Mouse (Mus musculus) hindbrain, postnatal 0 days (tissue): ENCODE measurements around the gene Zfp652. TPM values are rescaled to one million over a fixed set of nuclear protein-coding genes. Genes with fewer than 3 reads are reported as not detected.

Experiments used
- ATAC-seq: fragments of 200-750 bp; cut with Nextera tagmentation; 2 replicates; pipeline ENCODE4 v1.8.0; 2017; ENCODE audit warnings: mild to moderate bottlenecking, moderate TSS enrichment, moderate library complexity
- DNase-seq: peaks from one replicate; pipeline ENCODE4 v3.0.0-alpha.2; 2015; ENCODE audit warnings: low spot score
- H3K27ac ChIP-seq: fragments of 300-500 bp; sonication (generic); 2 replicates; pipeline ENCODE4 v1.5.1; 2014; ENCODE audit warnings: mild to moderate bottlenecking
- H3K27me3 ChIP-seq: fragments of 300-500 bp; sonication (generic); 2 replicates; pipeline ENCODE4 v1.6.1; 2014; ENCODE audit warnings: low read length, mixed read lengths; ENCODE audit not compliant: insufficient read depth
- H3K36me3 ChIP-seq: fragments of 300-500 bp; sonication (generic); 2 replicates; pipeline ENCODE4 v1.6.1; 2014; ENCODE audit warnings: low read length, mixed read lengths; ENCODE audit not compliant: insufficient read depth
- H3K4me1 ChIP-seq: fragments of 300-500 bp; sonication (generic); 2 replicates; pipeline ENCODE4 v1.6.1; 2014; ENCODE audit warnings: antibody characterized with exemption, low read length, mixed read lengths; ENCODE audit not compliant: insufficient read depth
- H3K4me2 ChIP-seq: fragments of 300-500 bp; sonication (generic); 2 replicates; pipeline ENCODE4 v1.6.1; 2014; ENCODE audit warnings: low read depth, mild to moderate bottlenecking, low read length, moderate library complexity, mixed read lengths
- H3K4me3 ChIP-seq: fragments of 300-500 bp; sonication (generic); 2 replicates; pipeline ENCODE4 v1.5.1; 2014; ENCODE audit warnings: low read length
- H3K9ac ChIP-seq: fragments of 300-500 bp; sonication (generic); replicated peaks from 2 replicates; pipeline ENCODE4 v1.6.1; 2014; ENCODE audit warnings: mild to moderate bottlenecking, low read length, moderate library complexity, mixed read lengths
- H3K9me3 ChIP-seq: fragments of 300-500 bp; sonication (generic); 2 replicates; pipeline ENCODE4 v1.6.1; 2016; ENCODE audit warnings: low read length, mixed read lengths
- CTCF ChIP-seq: IDR thresholded peaks from 2 replicates; pipeline ENCODE4 v1.5.1; 2016; ENCODE audit warnings: antibody characterized with exemption, control low read depth, low read depth
- WGBS: fragments of 180-500 bp; shearing (Covaris S2); extraction: QIAGEN DNeasy Blood & Tissue Kit; methylation state at CpG from one replicate; pipeline ENCODE4 v1.1.7; 2014; 5-methylcytosine and 5-hydroxymethylcytosine counted together
- polyA plus RNA-seq: library from polyadenylated mRNA; unstranded; fragments of >200 nt; fragmentation: Nextera tagmentation; extraction: Ambion mirVana; gene quantifications from 2 replicates; pipeline ENCODE4 v1.2.1, GENCODE M21; 2015
- total RNA-seq: library from RNA; depleted of rRNA; stranded (reverse); fragments of >200 nt; gene quantifications from 2 replicates; pipeline ENCODE4 v1.2.3, GENCODE M21; 2014

Gene Zfp652
- total and polyA plus RNA-seq, 2 experiments from 2014 or later: 15.2 to 23.0 TPM

- Histone ChIP-seq H3K4me3 (no peak overlapping the region), H3K4me1 (no peaks in the 10 kb centered on the region), H3K9ac (no peak overlapping the region), H3K9me3 (no peaks in the 10 kb centered on the region), H3K36me3 (no peaks in the 10 kb centered on the region), H3K4me2 (no peak overlapping the region), H3K27ac (no peak overlapping the region), H3K27me3 (no peaks in the 10 kb centered on the region)
- TF ChIP-seq CTCF: no peak
- DNase-seq (no peak), ATAC-seq (no peak)
- 78% methylated on average over 9 of the region's 9 CpGs for WGBS
Observed at GRCm38 (mm10) chr11:95783958-95784357, 71.5 kb downstream of the Zfp652 start.

DNA sequence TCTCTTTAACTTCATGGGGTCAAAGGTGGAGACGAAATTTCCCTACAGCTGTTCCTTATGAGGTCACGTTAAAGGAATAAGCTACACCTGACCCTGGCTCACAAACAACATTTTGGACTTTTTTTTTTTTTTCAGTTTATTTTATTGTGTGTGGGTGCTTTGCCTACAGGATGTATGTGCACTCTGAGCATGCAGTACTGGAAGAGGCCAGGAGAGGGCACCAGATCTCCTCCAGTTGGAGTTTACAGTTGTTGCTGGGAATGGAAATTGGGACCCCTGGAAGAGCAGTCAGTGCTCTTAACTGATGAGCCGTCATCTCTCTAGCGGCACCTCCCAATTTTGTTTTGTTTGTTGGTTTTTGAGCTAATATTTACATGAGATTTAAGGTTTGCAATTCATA lies 73.2 kb downstream of the Zfp652 start:
- Histone ChIP-seq H3K4me3 (no peak overlapping the region), H3K4me2 (no peak overlapping the region), H3K4me1 (no peaks in the 10 kb centered on the region), H3K27ac (no peak overlapping the region), H3K9me3 (no peaks in the 10 kb centered on the region), H3K27me3 (no peaks in the 10 kb centered on the region), H3K9ac (no peak overlapping the region), H3K36me3 (no peaks in the 10 kb centered on the region)
- TF ChIP-seq CTCF: peak; percentile 52
- 95% methylated on average over 4 of the region's 4 CpGs for WGBS
- DNase-seq (no peak), ATAC-seq (no peak)

- Histone ChIP-seq H3K4me1 (no peaks in the 10 kb centered on the region), H3K4me3 (no peak overlapping the region), H3K9me3 (no peaks in the 10 kb centered on the region), H3K9ac (no peak overlapping the region), H3K36me3 (no peaks in the 10 kb centered on the region), H3K27ac (no peak overlapping the region), H3K27me3 (no peaks in the 10 kb centered on the region), H3K4me2 (no peak overlapping the region)
- no peak for TF ChIP-seq CTCF
- DNase-seq: no peak
- no peak for ATAC-seq
- 85% methylated on average over 6 of the region's 6 CpGs for WGBS
Observed at GRCm38 (mm10) chr11:95786511-95786910, 74.0 kb downstream of the Zfp652 start.

GRCm38 (mm10) chr11:95789451-95789891 lies 77.0 kb downstream of the Zfp652 start:
- Histone ChIP-seq H3K4me3 (no peak overlapping the region), H3K36me3 (no peaks in the 10 kb centered on the region), H3K27me3 (no peaks in the 10 kb centered on the region), H3K9ac (no peak overlapping the region), H3K4me1 (no peaks in the 10 kb centered on the region), H3K9me3 (no peaks in the 10 kb centered on the region), H3K4me2 (no peak overlapping the region), H3K27ac (no peak overlapping the region)
- ATAC-seq (no peak), DNase-seq (no peak)
- 81% methylated on average over 8 of the region's 8 CpGs for WGBS
- TF ChIP-seq CTCF: no peak

GRCm38 (mm10) chr11:95791787-95792186 lies 79.3 kb downstream of the Zfp652 start:
- Histone ChIP-seq H3K4me3 (no peak overlapping the region), H3K9ac (no peak overlapping the region), H3K9me3 (no peaks in the 10 kb centered on the region), H3K36me3 (no peaks in the 10 kb centered on the region), H3K27ac (no peak overlapping the region), H3K4me1 (peaks cover 6% of the 10 kb centered on the region), H3K27me3 (no peaks in the 10 kb centered on the region), H3K4me2 (no peak overlapping the region)
- ATAC-seq (no peak), DNase-seq (no peak)
- WGBS: 80% methylated on average over 13 of the region's 13 CpGs
- no peak for TF ChIP-seq CTCF

- 93% methylated on average over 8 of the region's 8 CpGs for WGBS
- TF ChIP-seq CTCF: no peak
Observed at GRCm38 (mm10) chr11:95792950-95793509, 80.6 kb downstream of the Zfp652 start.

GRCm38 (mm10) chr11:95794201-95794600 lies 81.7 kb downstream of the Zfp652 start:
- H3K27me3 ChIP-seq: no peaks in the 10 kb centered on the region
- WGBS: 63% methylated on average over 5 of the region's 5 CpGs
- TF ChIP-seq CTCF: no peak
- H3K9ac ChIP-seq: no peak overlapping the region
- DNase-seq (no peak), ATAC-seq (no peak)
- no peaks in the 10 kb centered on the region for H3K9me3 ChIP-seq
- peaks cover 6% of the 10 kb centered on the region for H3K4me1 ChIP-seq
- no peaks in the 10 kb centered on the region for H3K36me3 ChIP-seq
- no peak overlapping the region for H3K27ac ChIP-seq
- no peak overlapping the region for H3K4me3 ChIP-seq
- no peak overlapping the region for H3K4me2 ChIP-seq

More at GRCm38 (mm10) chr11:95792950-95793509, 80.6 kb downstream of the Zfp652 start:
- Histone ChIP-seq H3K27ac (no peak overlapping the region), H3K4me1 (peaks cover 6% of the 10 kb centered on the region), H3K27me3 (no peaks in the 10 kb centered on the region), H3K9ac (no peak overlapping the region), H3K9me3 (no peaks in the 10 kb centered on the region), H3K36me3 (no peaks in the 10 kb centered on the region), H3K4me3 (no peak overlapping the region), H3K4me2 (no peak overlapping the region)
- no peak for DNase-seq
- ATAC-seq: no peak
